Mouse (Mus musculus): ENCODE measurements at regions not wholly inside any gene's neighbourhood (a gene's known extent, or its start where the extent isn't known, plus 50 kb on each side); places are given as distances from the start of the nearest gene placed in this dataset.

DNA sequence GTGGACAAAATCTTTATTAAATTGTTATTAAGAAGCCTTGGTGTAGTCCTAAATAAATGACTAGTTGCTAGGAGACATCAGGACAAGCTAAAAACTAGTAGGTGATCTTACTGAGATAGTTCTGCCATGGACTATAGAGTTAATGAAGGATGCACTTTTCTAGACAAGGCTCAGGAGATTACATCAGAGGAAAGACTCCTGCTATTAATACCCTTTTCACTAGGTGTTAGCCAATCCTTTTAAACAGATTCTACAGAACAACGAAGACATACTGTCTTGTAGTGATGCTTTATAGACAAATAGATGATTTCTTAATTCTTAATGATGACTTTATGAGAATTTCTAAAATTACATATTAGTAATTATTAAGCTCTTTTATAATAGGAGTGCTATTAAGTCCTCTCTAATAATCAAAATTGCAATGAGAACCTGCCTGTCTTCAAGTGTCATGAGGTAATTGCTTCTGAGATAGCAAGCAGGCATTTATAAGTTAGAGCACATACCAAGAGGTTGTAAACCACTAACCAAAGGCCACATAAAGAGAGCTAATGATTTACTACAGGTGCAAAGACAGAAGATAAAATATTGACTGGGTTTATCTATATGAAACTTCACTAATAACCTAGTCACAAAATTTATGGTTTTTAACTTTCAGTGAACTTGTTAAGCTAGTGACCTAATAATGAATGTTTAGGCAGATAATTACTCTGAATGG, 647.9 kb upstream of the Kirrel3 start:
- TF ChIP-seq TAL1 (conservative IDR thresholded peaks at IDR 0.05; ENCODE audit: low read depth, low read length) (no peak), CTCF (IDR thresholded peaks at IDR 0.05; ENCODE audit: low read depth, low read length) (no peak), GATA2 (IDR thresholded peaks at IDR 0.05; ENCODE audit: borderline replicate concordance, low read depth, low read length) (no peak), POLR2AphosphoS5 (IDR thresholded peaks at IDR 0.05; ENCODE audit: insufficient replicate concordance, low read depth, low read length) (no peak), GATA1 (IDR thresholded peaks at IDR 0.05; ENCODE audit: borderline replicate concordance, low read length) (no peak)
- Histone ChIP-seq H3K27me3 (ENCODE audit: insufficient read depth, low read length) (no peaks in the 10 kb centered on the region), H3K4me1 (ENCODE audit: insufficient read depth, low read depth, low read length) (no peaks in the 10 kb centered on the region), H3K4me3 (ENCODE audit: low read depth, low read length) (no peak overlapping the region), H3K36me3 (replicated peaks) (no peaks in the 10 kb centered on the region), H3K9me3 (replicated peaks) (no peaks in the 10 kb centered on the region)
- DNase-seq (ENCODE audit: low spot score): no peak
- ATAC-seq (ENCODE audit: extremely low read depth, insufficient number of reproducible peaks, low FRiP score, poor library complexity, severe bottlenecking): no peak

DNA sequence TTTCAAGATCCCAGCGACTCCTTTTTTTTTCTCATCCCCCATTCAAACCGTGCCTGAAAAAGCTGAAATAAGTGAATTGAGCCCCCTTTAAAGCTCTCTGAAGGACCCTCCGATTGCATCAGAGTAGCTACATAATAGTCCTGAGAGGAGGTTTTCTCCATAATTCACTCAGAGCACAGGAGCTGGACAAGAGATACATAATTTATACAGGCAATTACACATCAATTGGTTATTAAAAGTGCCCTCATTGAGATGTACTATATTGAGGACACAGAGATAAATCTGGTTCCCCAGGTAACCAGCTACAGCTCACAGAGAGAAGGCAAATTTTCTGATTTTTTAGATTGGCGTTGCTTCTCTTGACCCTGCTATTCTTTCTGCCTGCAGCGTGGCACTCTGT, 636.1 kb upstream of the Kirrel3 start:
- Histone ChIP-seq H3K27me3 (ENCODE audit: insufficient read depth, low read length) (no peaks in the 10 kb centered on the region), H3K36me3 (replicated peaks) (no peaks in the 10 kb centered on the region), H3K9me3 (replicated peaks) (no peaks in the 10 kb centered on the region), H3K4me1 (ENCODE audit: insufficient read depth, low read depth, low read length) (no peaks in the 10 kb centered on the region), H3K4me3 (ENCODE audit: low read depth, low read length) (no peak overlapping the region)
- ATAC-seq (ENCODE audit: extremely low read depth, insufficient number of reproducible peaks, low FRiP score, poor library complexity, severe bottlenecking) (no peak), DNase-seq (ENCODE audit: low spot score) (no peak)
- TF ChIP-seq GATA2 (IDR thresholded peaks at IDR 0.05; ENCODE audit: borderline replicate concordance, low read depth, low read length) (no peak), POLR2AphosphoS5 (IDR thresholded peaks at IDR 0.05; ENCODE audit: insufficient replicate concordance, low read depth, low read length) (no peak), GATA1 (IDR thresholded peaks at IDR 0.05; ENCODE audit: borderline replicate concordance, low read length) (no peak), TAL1 (conservative IDR thresholded peaks at IDR 0.05; ENCODE audit: low read depth, low read length) (no peak), CTCF (IDR thresholded peaks at IDR 0.05; ENCODE audit: low read depth, low read length) (no peak)

DNA sequence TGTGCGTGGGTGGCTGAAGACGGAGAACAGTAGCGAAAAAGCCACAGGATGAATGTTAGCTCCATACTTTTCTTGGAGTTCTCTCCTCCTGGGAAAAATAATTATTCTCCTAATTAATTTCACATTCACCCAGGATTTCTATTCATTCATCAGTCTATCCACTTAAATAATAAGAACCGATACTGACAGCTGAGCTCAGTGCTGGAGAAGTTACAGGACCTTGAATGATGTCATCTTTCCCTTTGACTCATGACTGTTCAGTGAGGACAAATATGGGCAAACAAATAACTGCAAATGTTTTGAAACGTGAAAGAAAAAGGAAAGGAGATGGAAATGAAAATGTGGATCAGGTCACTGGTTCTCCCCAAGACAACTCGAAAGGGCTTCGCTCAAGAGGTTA, 635.7 kb upstream of the Kirrel3 start:
- H3K36me3 ChIP-seq (replicated peaks): no peaks in the 10 kb centered on the region
- DNase-seq (ENCODE audit: low spot score) (no peak), ATAC-seq (ENCODE audit: extremely low read depth, insufficient number of reproducible peaks, low FRiP score, poor library complexity, severe bottlenecking) (no peak)
- H3K9me3 ChIP-seq (replicated peaks): no peaks in the 10 kb centered on the region
- TF ChIP-seq CTCF (IDR thresholded peaks at IDR 0.05; ENCODE audit: low read depth, low read length): no peak
- no peak for TF ChIP-seq TAL1 (conservative IDR thresholded peaks at IDR 0.05; ENCODE audit: low read depth, low read length)
- no peak for TF ChIP-seq GATA1 (IDR thresholded peaks at IDR 0.05; ENCODE audit: borderline replicate concordance, low read length)
- no peak for TF ChIP-seq GATA2 (IDR thresholded peaks at IDR 0.05; ENCODE audit: borderline replicate concordance, low read depth, low read length)
- no peak for TF ChIP-seq POLR2AphosphoS5 (IDR thresholded peaks at IDR 0.05; ENCODE audit: insufficient replicate concordance, low read depth, low read length)
- no peaks in the 10 kb centered on the region for H3K27me3 ChIP-seq (ENCODE audit: insufficient read depth, low read length)
- no peaks in the 10 kb centered on the region for H3K4me1 ChIP-seq (ENCODE audit: insufficient read depth, low read depth, low read length)
- H3K4me3 ChIP-seq (ENCODE audit: low read depth, low read length): no peak overlapping the region

DNA sequence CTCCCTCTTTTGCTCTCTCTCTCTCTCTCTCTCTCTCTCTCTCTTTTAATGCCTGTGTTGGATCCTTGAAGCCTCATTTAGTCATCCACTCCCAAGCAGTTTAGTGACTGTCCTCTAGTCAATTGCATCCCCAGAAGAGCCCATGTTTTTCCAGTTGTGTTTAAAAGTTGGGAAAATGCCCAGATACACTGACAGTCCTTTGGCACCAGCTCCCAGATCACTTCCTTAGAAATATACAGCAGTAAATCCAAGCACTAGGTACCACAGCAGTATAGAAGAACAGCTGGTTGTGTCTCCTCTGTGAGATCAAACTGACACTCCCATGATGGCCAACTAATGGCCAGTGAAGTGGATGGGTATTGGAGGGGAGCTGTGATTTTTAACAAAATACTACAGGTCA, 634.7 kb upstream of the Kirrel3 start:
- Histone ChIP-seq H3K36me3 (replicated peaks) (no peaks in the 10 kb centered on the region), H3K27me3 (ENCODE audit: insufficient read depth, low read length) (no peaks in the 10 kb centered on the region), H3K4me3 (ENCODE audit: low read depth, low read length) (no peak overlapping the region), H3K4me1 (ENCODE audit: insufficient read depth, low read depth, low read length) (no peaks in the 10 kb centered on the region), H3K9me3 (replicated peaks) (no peaks in the 10 kb centered on the region)
- no peak for ATAC-seq (ENCODE audit: extremely low read depth, insufficient number of reproducible peaks, low FRiP score, poor library complexity, severe bottlenecking)
- TF ChIP-seq POLR2AphosphoS5 (IDR thresholded peaks at IDR 0.05; ENCODE audit: insufficient replicate concordance, low read depth, low read length): no peak
- no peak for TF ChIP-seq TAL1 (conservative IDR thresholded peaks at IDR 0.05; ENCODE audit: low read depth, low read length)
- TF ChIP-seq GATA2 (IDR thresholded peaks at IDR 0.05; ENCODE audit: borderline replicate concordance, low read depth, low read length): no peak
- TF ChIP-seq GATA1 (IDR thresholded peaks at IDR 0.05; ENCODE audit: borderline replicate concordance, low read length): no peak
- no peak for TF ChIP-seq CTCF (IDR thresholded peaks at IDR 0.05; ENCODE audit: low read depth, low read length)
- no peak for DNase-seq (ENCODE audit: low spot score)

DNA sequence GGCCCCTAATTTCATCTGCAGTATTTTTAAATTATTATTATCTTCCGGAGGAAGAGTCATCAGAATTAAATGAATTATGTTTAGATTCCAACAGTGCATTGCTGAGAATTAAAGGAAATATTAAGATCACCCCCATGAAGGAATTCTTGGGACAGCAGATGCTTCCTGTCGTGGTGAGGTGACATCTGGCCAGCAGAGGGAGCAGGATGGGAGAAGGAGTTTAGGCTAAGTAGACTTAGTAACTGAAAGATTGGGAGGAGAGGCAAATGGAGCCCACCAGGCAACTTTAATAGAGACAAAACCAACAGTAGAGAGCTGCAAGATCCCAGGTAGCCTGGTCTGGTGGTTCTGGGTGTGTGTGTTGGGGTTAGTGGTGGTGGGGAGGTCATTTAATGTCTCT, 629.5 kb upstream of the Kirrel3 start:
- Histone ChIP-seq H3K36me3 (replicated peaks) (no peaks in the 10 kb centered on the region), H3K27me3 (ENCODE audit: insufficient read depth, low read length) (no peaks in the 10 kb centered on the region), H3K4me3 (ENCODE audit: low read depth, low read length) (no peak overlapping the region), H3K4me1 (ENCODE audit: insufficient read depth, low read depth, low read length) (no peaks in the 10 kb centered on the region), H3K9me3 (replicated peaks) (no peaks in the 10 kb centered on the region)
- no peak for DNase-seq (ENCODE audit: low spot score)
- ATAC-seq (ENCODE audit: extremely low read depth, insufficient number of reproducible peaks, low FRiP score, poor library complexity, severe bottlenecking): no peak
- no peak for TF ChIP-seq GATA1 (IDR thresholded peaks at IDR 0.05; ENCODE audit: borderline replicate concordance, low read length)
- TF ChIP-seq POLR2AphosphoS5 (IDR thresholded peaks at IDR 0.05; ENCODE audit: insufficient replicate concordance, low read depth, low read length): no peak
- TF ChIP-seq GATA2 (IDR thresholded peaks at IDR 0.05; ENCODE audit: borderline replicate concordance, low read depth, low read length): no peak

DNA sequence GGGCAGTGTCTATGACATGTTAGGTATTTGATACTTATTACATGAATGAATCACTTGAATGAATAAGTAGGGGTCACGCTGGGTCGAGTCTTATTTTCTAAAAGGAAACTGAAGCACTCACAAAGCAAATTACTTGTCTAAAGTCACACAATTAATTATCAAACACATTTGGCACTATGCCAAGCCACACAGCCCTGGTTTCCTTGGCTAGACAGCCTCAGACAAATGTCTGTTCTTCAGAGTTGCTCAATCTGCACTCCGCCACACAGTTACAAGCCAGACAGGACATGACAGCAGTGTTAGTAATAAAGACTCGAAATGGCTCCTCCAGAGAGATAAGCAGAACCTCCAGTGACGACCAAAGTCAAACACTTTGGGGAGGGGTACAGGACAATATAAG, 627.2 kb upstream of the Kirrel3 start:
- DNase-seq (ENCODE audit: low spot score) (no peak), ATAC-seq (ENCODE audit: extremely low read depth, insufficient number of reproducible peaks, low FRiP score, poor library complexity, severe bottlenecking) (no peak)
- H3K4me3 ChIP-seq (ENCODE audit: low read depth, low read length): no peak overlapping the region
- TF ChIP-seq POLR2AphosphoS5 (IDR thresholded peaks at IDR 0.05; ENCODE audit: insufficient replicate concordance, low read depth, low read length): no peak
- H3K27me3 ChIP-seq (ENCODE audit: insufficient read depth, low read length): no peaks in the 10 kb centered on the region
- no peaks in the 10 kb centered on the region for H3K9me3 ChIP-seq (replicated peaks)
- no peaks in the 10 kb centered on the region for H3K36me3 ChIP-seq (replicated peaks)
- no peaks in the 10 kb centered on the region for H3K4me1 ChIP-seq (ENCODE audit: insufficient read depth, low read depth, low read length)

DNA sequence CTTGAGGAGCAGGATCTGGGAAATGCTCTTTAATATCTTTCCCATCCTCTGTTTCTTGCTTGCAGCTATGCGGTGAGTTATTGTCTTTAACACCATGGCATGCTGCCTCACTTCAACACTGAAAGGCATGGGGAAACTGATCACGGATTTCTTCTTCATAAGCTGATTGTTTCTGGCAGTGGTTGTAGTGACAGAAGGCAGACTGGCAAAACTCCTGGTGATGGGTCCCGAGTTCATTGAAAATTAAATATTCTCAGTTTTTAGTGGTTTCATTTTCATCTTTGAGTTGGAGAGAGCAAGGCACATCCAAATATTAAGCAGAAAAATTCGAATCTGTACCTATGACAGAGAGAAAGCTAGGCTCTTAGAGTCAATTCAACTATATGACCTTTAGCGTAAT, 617.0 kb upstream of the Kirrel3 start:
- DNase-seq (ENCODE audit: low spot score): no peak
- Histone ChIP-seq H3K9me3 (replicated peaks) (no peaks in the 10 kb centered on the region), H3K4me1 (ENCODE audit: insufficient read depth, low read depth, low read length) (no peaks in the 10 kb centered on the region), H3K4me3 (ENCODE audit: low read depth, low read length) (no peak overlapping the region), H3K27me3 (ENCODE audit: insufficient read depth, low read length) (no peaks in the 10 kb centered on the region), H3K36me3 (replicated peaks) (no peaks in the 10 kb centered on the region)
- TF ChIP-seq GATA2 (IDR thresholded peaks at IDR 0.05; ENCODE audit: borderline replicate concordance, low read depth, low read length) (no peak), GATA1 (IDR thresholded peaks at IDR 0.05; ENCODE audit: borderline replicate concordance, low read length) (no peak), TAL1 (conservative IDR thresholded peaks at IDR 0.05; ENCODE audit: low read depth, low read length) (no peak), POLR2AphosphoS5 (IDR thresholded peaks at IDR 0.05; ENCODE audit: insufficient replicate concordance, low read depth, low read length) (no peak), CTCF (IDR thresholded peaks at IDR 0.05; ENCODE audit: low read depth, low read length) (no peak)
- no peak for ATAC-seq (ENCODE audit: extremely low read depth, insufficient number of reproducible peaks, low FRiP score, poor library complexity, severe bottlenecking)
